Mouse (Mus musculus): ENCODE measurements around the gene Fam228b.

GRCm38 (mm10) chr12:4811036-4811435 lies 42.0 kb upstream of the Fam228b start:
- TF ChIP-seq CTCF (conservative IDR thresholded peaks at IDR 0.05; ENCODE audit: insufficient read depth, insufficient read length, low read depth, low read length) (no peak), POLR2A (IDR thresholded peaks at IDR 0.05; ENCODE audit: low read depth, low read length) (no peak)
